Mouse (Mus musculus) hindbrain, embryonic 14.5 days (tissue): ENCODE data around the gene Gm3285. TPM values are rescaled to one million over a fixed set of nuclear protein-coding genes. Genes with fewer than 3 reads are reported as not detected.

ENCODE experiments used
- ATAC-seq: fragments of 200-750 bp; cut with Nextera tagmentation; 2 replicates; pipeline ENCODE4 v1.8.0; 2017; ENCODE audit warnings: moderate number of reproducible peaks, mild to moderate bottlenecking, moderate TSS enrichment, moderate library complexity; ENCODE audit not compliant: low FRiP score
- DNase-seq: peaks from one replicate; pipeline ENCODE4 v3.0.0-alpha.2; 2015; ENCODE audit warnings: low spot score
- H3K27ac ChIP-seq: fragments of 300-500 bp; sonication (generic); 2 replicates; pipeline ENCODE4 v1.5.1; 2014; ENCODE audit warnings: mild to moderate bottlenecking, moderate library complexity
- H3K27me3 ChIP-seq: fragments of 300-500 bp; sonication (generic); 2 replicates; pipeline ENCODE4 v1.6.1; 2014; ENCODE audit warnings: mild to moderate bottlenecking, low read length, mixed read lengths; ENCODE audit not compliant: control insufficient read depth, insufficient read depth
- H3K36me3 ChIP-seq: fragments of 300-500 bp; sonication (generic); replicated peaks from 2 replicates; pipeline ENCODE4 v1.6.1; 2014; ENCODE audit not compliant: control insufficient read depth, insufficient read depth
- H3K4me1 ChIP-seq: fragments of 300-500 bp; sonication (generic); replicated peaks from 2 replicates; pipeline ENCODE4 v1.6.1; 2014; ENCODE audit warnings: antibody characterized with exemption, low read length, mixed read lengths; ENCODE audit not compliant: control insufficient read depth, insufficient read depth
- H3K4me2 ChIP-seq: fragments of 300-500 bp; sonication (generic); replicated peaks from 2 replicates; pipeline ENCODE4 v1.6.1; 2014; ENCODE audit warnings: mild to moderate bottlenecking, moderate library complexity
- H3K4me3 ChIP-seq: fragments of 300-500 bp; sonication (generic); replicated peaks from 2 replicates; pipeline ENCODE4 v1.5.1; 2014; ENCODE audit warnings: mild to moderate bottlenecking, low read length
- H3K9ac ChIP-seq: fragments of 300-500 bp; sonication (generic); 2 replicates; pipeline ENCODE4 v1.6.1; 2014
- H3K9me3 ChIP-seq: fragments of 300-500 bp; sonication (generic); 2 replicates; pipeline ENCODE4 v1.6.1; 2016; ENCODE audit warnings: low read length; ENCODE audit not compliant: control insufficient read depth
- WGBS: fragments of 180-500 bp; shearing (Covaris S2); extraction: QIAGEN DNeasy Blood & Tissue Kit; methylation state at CpG from one replicate; pipeline ENCODE4 v1.1.7; 2014; 5-methylcytosine and 5-hydroxymethylcytosine counted together
- polyA plus RNA-seq: library from polyadenylated mRNA; unstranded; fragments of >200 nt; fragmentation: Nextera tagmentation; extraction: Ambion mirVana; gene quantifications from 2 replicates; pipeline ENCODE4 v1.2.1, GENCODE M21; 2014

Gene Gm3285
- polyA plus RNA-seq, 1 experiment from 2014 or later = not detected

GRCm38 (mm10) chr10:77886007-77886747 is 24.4 kb downstream of the Gm3285 start:
- Histone ChIP-seq H3K4me2 (no peak overlapping the region), H3K9ac (no peak overlapping the region), H3K36me3 (no peaks in the 10 kb centered on the region), H3K27me3 (no peaks in the 10 kb centered on the region), H3K4me1 (no peaks in the 10 kb centered on the region), H3K9me3 (no peaks in the 10 kb centered on the region), H3K27ac (no peak overlapping the region), H3K4me3 (no peak overlapping the region)
- no peak for DNase-seq
- WGBS = 60% methylated on average over 12 of the region's 12 CpGs
- no peak for ATAC-seq

- ATAC-seq = 0 out of 2 replicates have a peak, but pooled peaks have one; percentile 8
- H3K27ac ChIP-seq = no peak overlapping the region
- no peak for DNase-seq
- no peak overlapping the region for H3K4me3 ChIP-seq
- H3K36me3 ChIP-seq = no peaks in the 10 kb centered on the region
- H3K9ac ChIP-seq = no peak overlapping the region
- WGBS = 86% methylated on average over 8 of the region's 8 CpGs
- H3K9me3 ChIP-seq = no peaks in the 10 kb centered on the region
- H3K4me2 ChIP-seq = no peak overlapping the region
- no peaks in the 10 kb centered on the region for H3K27me3 ChIP-seq
- peaks cover 4% of the 10 kb centered on the region; the same call in 1 of the 2 replicates for H3K4me1 ChIP-seq
Observed at GRCm38 (mm10) chr10:77890987-77891565, 29.3 kb downstream of the Gm3285 start.

GRCm38 (mm10) chr10:77895562-77895961 is 33.8 kb downstream of the Gm3285 start:
- no peak overlapping the region for H3K9ac ChIP-seq
- WGBS = 49% methylated on average over 5 of the region's 5 CpGs
- H3K4me2 ChIP-seq = no peak overlapping the region
- H3K36me3 ChIP-seq = no peaks in the 10 kb centered on the region
- H3K27ac ChIP-seq = no peak overlapping the region
- no peak overlapping the region for H3K4me3 ChIP-seq
- DNase-seq (no peak), ATAC-seq (no peak)
- no peaks in the 10 kb centered on the region for H3K9me3 ChIP-seq
- H3K4me1 ChIP-seq = peaks cover 4% of the 10 kb centered on the region; the same call in 1 of the 2 replicates
- H3K27me3 ChIP-seq = no peaks in the 10 kb centered on the region

GRCm38 (mm10) chr10:77900126-77900525 is 38.4 kb downstream of the Gm3285 start:
- no peak overlapping the region for H3K9ac ChIP-seq
- WGBS = 86% methylated on average over 7 of the region's 7 CpGs
- H3K36me3 ChIP-seq = no peaks in the 10 kb centered on the region
- ATAC-seq (no peak), DNase-seq (no peak)
- H3K27ac ChIP-seq = no peak overlapping the region
- H3K4me2 ChIP-seq = no peak overlapping the region; the same call in 1 of the 2 replicates
- H3K9me3 ChIP-seq = no peaks in the 10 kb centered on the region
- H3K27me3 ChIP-seq = no peaks in the 10 kb centered on the region
- H3K4me1 ChIP-seq = peaks cover 11% of the 10 kb centered on the region
- H3K4me3 ChIP-seq = no peak overlapping the region

- no peaks in the 10 kb centered on the region for H3K27me3 ChIP-seq
- H3K9ac ChIP-seq = peak overlapping the region; percentile 73
- DNase-seq = no peak
- no peak for ATAC-seq
- H3K36me3 ChIP-seq = no peaks in the 10 kb centered on the region
- H3K9me3 ChIP-seq = no peaks in the 10 kb centered on the region
- 82% methylated on average over 27 of the region's 27 CpGs for WGBS
- no peak overlapping the region for H3K27ac ChIP-seq
- H3K4me2 ChIP-seq = peak overlapping the region; percentile 81
- peak overlapping the region; percentile 69 for H3K4me3 ChIP-seq
- peaks cover 8% of the 10 kb centered on the region for H3K4me1 ChIP-seq
Observed at GRCm38 (mm10) chr10:77900903-77901818, 39.4 kb downstream of the Gm3285 start.

GRCm38 (mm10) chr10:77901871-77902210 is 40.1 kb downstream of the Gm3285 start:
- DNase-seq = no peak
- peak; percentile 32 for ATAC-seq
- Histone ChIP-seq H3K9ac (peak overlapping the region; percentile 73), H3K27ac (peak overlapping the region; percentile 71), H3K4me1 (peaks cover 8% of the 10 kb centered on the region; the same call in 1 of the 2 replicates), H3K27me3 (no peaks in the 10 kb centered on the region), H3K9me3 (no peaks in the 10 kb centered on the region), H3K36me3 (no peaks in the 10 kb centered on the region), H3K4me3 (peak overlapping the region; percentile 69), H3K4me2 (peak overlapping the region; percentile 81)
- 2% methylated on average over 14 of the region's 14 CpGs for WGBS

GRCm38 (mm10) chr10:77902211-77902893 is 40.6 kb downstream of the Gm3285 start, which contains the start of gene Lrrc3:
Gene Lrrc3, minus strand, starts transcription at chr10:77902536.
- under 1% methylated on average over 43 of the region's 46 CpGs for WGBS
- Histone ChIP-seq H3K4me3 (peak within 1 kb of the TSS; percentile 69), H3K9ac (peak within 1 kb of the TSS; percentile 73), H3K4me1 (peaks cover 8% of the 10 kb centered on the region; the same call in 1 of the 2 replicates), H3K36me3 (no peaks in the 10 kb centered on the region), H3K27ac (peak within 1 kb of the TSS; percentile 71), H3K27me3 (no peaks in the 10 kb centered on the region), H3K4me2 (peak within 1 kb of the TSS; percentile 81), H3K9me3 (no peaks in the 10 kb centered on the region)
- ATAC-seq (peak; percentile 74), DNase-seq (peak; percentile 55)

- WGBS = 5% methylated on average over 35 of the region's 35 CpGs
- Histone ChIP-seq H3K9ac (peak overlapping the region; percentile 73), H3K4me3 (peak overlapping the region; percentile 69), H3K27ac (peak overlapping the region; percentile 71), H3K4me2 (peak overlapping the region; percentile 81), H3K36me3 (no peaks in the 10 kb centered on the region), H3K9me3 (no peaks in the 10 kb centered on the region), H3K27me3 (no peaks in the 10 kb centered on the region), H3K4me1 (peaks cover 8% of the 10 kb centered on the region; the same call in 1 of the 2 replicates)
- DNase-seq (peak; percentile 77), ATAC-seq (peak; percentile 91)
Observed at GRCm38 (mm10) chr10:77902894-77903715, 41.3 kb downstream of the Gm3285 start.
